Mouse (Mus musculus) limb, embryonic 10.5 days (tissue): Measurements from ENCODE around the gene Cenpn. TPM values are rescaled to one million over a fixed set of nuclear protein-coding genes. Genes with fewer than 3 reads are reported as not detected.

ENCODE experiments used
- DNase-seq: peaks from one replicate; pipeline ENCODE4 v3.0.0-alpha.2; 2017; ENCODE audit warnings: low spot score
- H3K27ac ChIP-seq: fragments of 300-500 bp; sonication (generic); 2 replicates; pipeline ENCODE4 v1.5.1; 2016; ENCODE audit warnings: mild to moderate bottlenecking
- H3K27me3 ChIP-seq: fragments of 300-500 bp; sonication (generic); 2 replicates; pipeline ENCODE4 v1.6.1; 2016; ENCODE audit warnings: low read depth, mild to moderate bottlenecking; ENCODE audit not compliant: poor library complexity, severe bottlenecking
- H3K36me3 ChIP-seq: fragments of 300-500 bp; sonication (generic); 2 replicates; pipeline ENCODE4 v1.6.1; 2016; ENCODE audit warnings: mild to moderate bottlenecking, moderate library complexity
- H3K4me1 ChIP-seq: fragments of 300-500 bp; sonication (generic); 2 replicates; pipeline ENCODE4 v1.6.1; 2016
- H3K4me3 ChIP-seq: fragments of 300-500 bp; sonication (generic); 2 replicates; pipeline ENCODE4 v1.5.1; 2016; ENCODE audit warnings: mild to moderate bottlenecking, moderate library complexity
- H3K9me3 ChIP-seq: fragments of 300-500 bp; sonication (generic); replicated peaks from 2 replicates; pipeline ENCODE4 v1.6.1; 2016; ENCODE audit warnings: mild to moderate bottlenecking
- WGBS: fragments of 180-500 bp; shearing (Covaris S2); methylation state at CpG from one replicate; pipeline ENCODE4 v1.1.7; 2016; 5-methylcytosine and 5-hydroxymethylcytosine counted together
- polyA plus RNA-seq: library from polyadenylated mRNA; unstranded; fragments of >200 nt; fragmentation: Nextera tagmentation; extraction: Ambion mirVana; gene quantifications from 2 replicates; pipeline ENCODE4 v1.2.1, GENCODE M21; 2016

Cenpn gene
- polyA plus RNA-seq, 1 experiment from 2014 or later: 62.6 TPM

- Histone ChIP-seq H3K9me3 (no peaks in the 10 kb centered on the region), H3K4me3 (no peak overlapping the region), H3K4me1 (peaks cover 23% of the 10 kb centered on the region), H3K36me3 (peaks cover 13% of the 10 kb centered on the region), H3K27ac (no peak overlapping the region), H3K27me3 (no peaks in the 10 kb centered on the region)
- WGBS: 93% methylated on average over 9 of the region's 9 CpGs
- DNase-seq: no peak
Observed at GRCm38 (mm10) chr8:116945169-116945910, 23.8 kb downstream of the Cenpn start.

DNA sequence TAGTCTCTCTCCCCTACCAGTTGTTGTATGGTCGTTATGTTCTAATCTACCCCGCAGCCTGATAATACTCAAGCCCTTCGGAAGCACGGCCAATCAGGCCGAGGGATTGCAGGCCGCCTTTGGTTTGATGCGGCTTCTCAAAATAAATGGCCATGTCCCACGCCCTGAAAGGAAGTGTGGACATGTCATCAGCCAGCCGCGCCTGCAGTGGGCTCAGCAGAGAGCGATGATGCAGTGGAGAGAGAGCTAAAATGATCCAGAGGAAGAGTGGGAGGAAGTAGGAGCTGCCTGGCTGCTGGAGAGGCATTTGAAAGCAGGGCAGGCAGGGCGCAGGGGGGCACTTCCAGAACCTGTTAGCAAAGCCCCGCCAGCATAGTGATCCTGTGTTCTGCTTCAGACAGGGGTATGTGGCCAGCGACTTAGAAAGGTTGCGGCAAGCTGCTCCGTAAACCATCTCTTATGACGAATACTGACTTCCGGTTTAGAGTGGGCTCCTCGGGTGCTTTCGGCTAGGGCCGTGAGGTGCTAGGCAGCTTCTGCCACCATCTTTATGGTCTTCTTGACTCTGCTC is 24.8 kb downstream of the Cenpn start:
- Histone ChIP-seq H3K27ac (no peak overlapping the region), H3K4me1 (peaks cover 23% of the 10 kb centered on the region)

DNA sequence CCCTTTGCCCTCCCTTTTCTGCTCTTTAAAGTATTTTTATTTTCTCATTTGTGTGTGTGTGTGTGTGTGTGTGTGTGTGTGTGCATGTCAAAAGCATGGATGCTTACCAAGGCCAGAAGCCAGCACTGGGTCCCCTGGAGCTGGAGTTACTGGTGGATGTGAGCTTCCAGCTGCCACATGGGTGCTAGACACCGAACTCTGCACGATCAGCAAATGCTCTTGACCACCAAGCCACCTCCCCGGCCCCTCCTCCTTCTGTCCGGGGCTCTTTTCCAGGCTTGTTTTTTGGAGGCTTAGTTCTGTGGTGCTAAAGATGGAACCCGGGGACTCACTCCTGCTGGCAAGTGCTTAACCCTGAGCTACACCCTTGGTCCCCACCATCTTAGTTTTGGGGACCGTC is 25.3 kb downstream of the Cenpn start:
- WGBS: 94% methylated on average over 6 of the region's 6 CpGs
- H3K27ac ChIP-seq: no peak overlapping the region
- no peaks in the 10 kb centered on the region for H3K9me3 ChIP-seq
- no peak overlapping the region for H3K4me3 ChIP-seq
- no peak for DNase-seq
- H3K36me3 ChIP-seq: peaks cover 3% of the 10 kb centered on the region; the same call in 1 of the 2 replicates
- no peaks in the 10 kb centered on the region for H3K27me3 ChIP-seq
- peaks cover 23% of the 10 kb centered on the region for H3K4me1 ChIP-seq

More for the DNA sequence above, 24.8 kb downstream of the Cenpn start:
- no peaks in the 10 kb centered on the region for H3K9me3 ChIP-seq
- peaks cover 4% of the 10 kb centered on the region; the same call in 1 of the 2 replicates for H3K36me3 ChIP-seq
- 86% methylated on average over 21 of the region's 21 CpGs for WGBS
- H3K4me3 ChIP-seq: no peak overlapping the region
- no peak for DNase-seq
- H3K27me3 ChIP-seq: no peaks in the 10 kb centered on the region

DNA sequence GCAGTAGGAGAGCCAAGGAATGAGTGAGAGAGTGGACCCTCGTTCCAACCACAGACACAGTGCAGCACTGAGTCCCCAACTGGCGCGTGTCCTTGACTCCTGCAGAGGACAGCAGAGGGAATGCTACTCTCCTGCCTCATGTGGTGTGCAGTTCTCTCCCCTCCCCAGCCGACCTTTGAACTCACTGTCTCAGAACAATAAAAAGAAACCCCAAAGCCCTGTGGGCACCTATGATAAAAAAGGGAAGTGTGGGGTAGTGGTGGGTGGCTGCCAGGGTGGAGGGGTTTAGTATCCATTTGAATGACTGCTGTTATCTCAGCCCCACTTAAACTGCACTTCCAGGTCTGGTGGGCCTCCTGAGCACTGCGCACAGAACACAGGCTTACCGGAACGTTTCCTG is 26.1 kb downstream of the Cenpn start:
- DNase-seq: no peak
- Histone ChIP-seq H3K9me3 (no peaks in the 10 kb centered on the region), H3K4me3 (no peak overlapping the region), H3K36me3 (peaks cover 3% of the 10 kb centered on the region; the same call in 1 of the 2 replicates), H3K27me3 (no peaks in the 10 kb centered on the region), H3K4me1 (peaks cover 23% of the 10 kb centered on the region), H3K27ac (no peak overlapping the region)
- WGBS: 85% methylated on average over 7 of the region's 7 CpGs

DNA sequence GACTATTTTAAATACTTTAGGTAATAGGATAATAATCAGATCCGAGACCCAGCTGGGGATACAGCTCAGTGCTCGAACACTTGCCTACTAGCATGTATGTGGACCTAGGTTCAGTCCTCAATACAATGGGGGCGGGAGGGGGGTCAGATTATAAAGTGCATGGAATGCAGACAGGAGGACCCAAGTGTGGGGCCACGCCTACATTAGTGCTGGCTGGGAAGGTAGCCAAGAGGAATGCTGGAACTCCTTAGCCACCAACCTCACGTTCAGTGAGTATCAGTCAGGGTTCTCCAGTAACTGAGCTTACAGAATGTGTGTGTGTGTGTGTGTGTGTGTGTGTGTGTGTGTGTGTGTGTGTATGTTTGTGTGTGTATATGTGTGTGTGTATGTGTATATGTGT is 29.8 kb downstream of the Cenpn start:
- peaks cover 3% of the 10 kb centered on the region for H3K4me1 ChIP-seq
- no peak overlapping the region for H3K4me3 ChIP-seq
- DNase-seq: no peak
- no peaks in the 10 kb centered on the region for H3K27me3 ChIP-seq
- 87% methylated on average over 5 of the region's 5 CpGs for WGBS
- H3K27ac ChIP-seq: no peak overlapping the region
- no peaks in the 10 kb centered on the region for H3K9me3 ChIP-seq
- peaks cover 37% of the 10 kb centered on the region for H3K36me3 ChIP-seq

DNA sequence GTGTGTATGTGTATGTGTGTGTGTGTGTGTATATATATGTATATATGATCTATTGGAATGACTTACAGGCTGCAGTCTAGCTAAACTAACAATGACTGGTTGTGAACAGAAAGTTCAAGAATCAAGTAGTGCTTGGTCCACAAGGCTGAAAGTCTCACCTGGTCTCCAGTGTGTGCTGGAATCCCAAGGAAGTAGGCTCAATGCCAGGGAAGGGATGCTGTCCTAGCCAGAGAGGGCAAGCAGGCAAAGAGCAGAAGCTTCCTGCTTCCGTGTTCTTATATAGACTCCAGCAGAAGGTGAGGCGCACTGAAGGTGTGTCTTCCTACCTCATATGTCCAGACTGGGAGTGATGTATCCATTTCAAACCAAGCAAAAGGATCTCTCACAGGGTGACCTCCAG is 30.2 kb downstream of the Cenpn start:
- Histone ChIP-seq H3K27ac (no peak overlapping the region), H3K4me1 (no peaks in the 10 kb centered on the region), H3K27me3 (no peaks in the 10 kb centered on the region), H3K9me3 (no peaks in the 10 kb centered on the region), H3K4me3 (no peak overlapping the region), H3K36me3 (peaks cover 41% of the 10 kb centered on the region)
- no peak for DNase-seq
- WGBS: 95% methylated on average over 2 of the region's 2 CpGs

GRCm38 (mm10) chr8:116952428-116952827 is 30.9 kb downstream of the Cenpn start:
- Histone ChIP-seq H3K4me3 (no peak overlapping the region), H3K9me3 (no peaks in the 10 kb centered on the region), H3K27ac (no peak overlapping the region), H3K36me3 (peaks cover 47% of the 10 kb centered on the region), H3K4me1 (no peaks in the 10 kb centered on the region), H3K27me3 (no peaks in the 10 kb centered on the region)
- DNase-seq: no peak
- WGBS: 89% methylated on average over 8 of the region's 8 CpGs

GRCm38 (mm10) chr8:116954415-116954814 is 32.9 kb downstream of the Cenpn start:
- no peaks in the 10 kb centered on the region for H3K9me3 ChIP-seq
- no peaks in the 10 kb centered on the region for H3K4me1 ChIP-seq
- no peak for DNase-seq
- 94% methylated on average over 9 of the region's 9 CpGs for WGBS
- H3K4me3 ChIP-seq: no peak overlapping the region
- H3K27ac ChIP-seq: no peak overlapping the region
- no peaks in the 10 kb centered on the region for H3K27me3 ChIP-seq
- peaks cover 67% of the 10 kb centered on the region for H3K36me3 ChIP-seq

DNA sequence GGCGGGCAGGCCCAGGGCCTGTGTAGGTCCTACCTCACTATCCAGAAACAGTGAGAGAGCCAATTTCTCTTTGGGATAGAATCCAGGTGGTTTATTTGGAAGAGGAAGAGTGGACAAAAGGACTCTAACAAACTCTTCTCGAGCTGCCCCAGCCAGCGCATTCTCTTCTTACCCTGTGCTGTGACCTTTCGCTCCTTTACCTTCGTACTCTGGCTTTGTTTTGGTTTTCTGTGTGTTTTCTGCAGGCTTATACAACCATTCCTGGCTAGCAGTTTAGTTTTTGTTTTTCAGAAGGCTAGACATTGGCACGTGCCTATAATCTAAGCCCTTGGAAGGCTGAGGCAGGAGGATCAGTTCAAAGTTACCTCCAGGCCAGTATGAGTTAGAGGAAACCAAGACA is 48.0 kb downstream of the Cenpn start:
- Histone ChIP-seq H3K27ac (no peak overlapping the region), H3K36me3 (no peaks in the 10 kb centered on the region), H3K9me3 (no peaks in the 10 kb centered on the region), H3K4me3 (no peak overlapping the region), H3K27me3 (no peaks in the 10 kb centered on the region), H3K4me1 (no peaks in the 10 kb centered on the region)
- WGBS: 89% methylated on average over 6 of the region's 6 CpGs
- DNase-seq: no peak

- Histone ChIP-seq H3K27me3 (no peaks in the 10 kb centered on the region), H3K4me1 (peaks cover 28% of the 10 kb centered on the region), H3K4me3 (no peak overlapping the region), H3K36me3 (no peaks in the 10 kb centered on the region), H3K9me3 (no peaks in the 10 kb centered on the region), H3K27ac (no peak overlapping the region)
- no peak for DNase-seq
- WGBS: 40% methylated on average over 5 of the region's 5 CpGs
Observed at GRCm38 (mm10) chr8:116975066-116975465, 53.5 kb downstream of the Cenpn start.

- Histone ChIP-seq H3K4me3 (no peak overlapping the region), H3K4me1 (peaks cover 28% of the 10 kb centered on the region), H3K27ac (no peak overlapping the region), H3K27me3 (no peaks in the 10 kb centered on the region), H3K9me3 (no peaks in the 10 kb centered on the region), H3K36me3 (no peaks in the 10 kb centered on the region)
- WGBS: 68% methylated on average over 5 of the region's 5 CpGs
- no peak for DNase-seq
Observed at GRCm38 (mm10) chr8:116975606-116976005, 54.1 kb downstream of the Cenpn start.

DNA sequence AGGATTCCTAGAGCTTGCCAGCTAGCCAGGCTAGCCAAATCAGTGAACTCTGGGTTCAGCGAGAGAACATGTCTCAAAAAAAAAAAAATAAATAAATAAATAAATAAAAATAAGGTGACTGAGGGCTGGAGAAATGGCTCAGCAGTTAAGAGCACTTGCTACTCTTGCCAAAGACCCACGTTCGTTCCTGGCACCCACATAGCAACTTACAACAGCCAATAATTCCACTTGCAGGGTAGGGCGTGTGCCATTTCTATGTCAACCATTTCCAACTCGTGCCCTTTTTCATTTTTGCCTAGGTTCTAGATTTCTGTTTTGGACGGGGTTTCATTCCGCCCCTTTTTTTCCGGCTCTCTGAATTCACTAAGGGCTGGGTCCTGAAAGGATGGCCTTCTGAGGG is 56.5 kb downstream of the Cenpn start:
- no peaks in the 10 kb centered on the region for H3K27me3 ChIP-seq
- no peaks in the 10 kb centered on the region for H3K9me3 ChIP-seq
- H3K27ac ChIP-seq: peak overlapping the region; percentile 77
- H3K36me3 ChIP-seq: peaks cover 19% of the 10 kb centered on the region
- peaks cover 28% of the 10 kb centered on the region for H3K4me1 ChIP-seq
- 46% methylated on average over 8 of the region's 8 CpGs for WGBS
- DNase-seq: no peak
- peak overlapping the region; percentile 92 for H3K4me3 ChIP-seq

- H3K36me3 ChIP-seq: peaks cover 26% of the 10 kb centered on the region
- H3K4me3 ChIP-seq: peak within 1 kb of the TSS; percentile 92
- DNase-seq: peak; percentile 98
- no peaks in the 10 kb centered on the region for H3K9me3 ChIP-seq
- H3K4me1 ChIP-seq: peaks cover 28% of the 10 kb centered on the region
- no peaks in the 10 kb centered on the region for H3K27me3 ChIP-seq
- H3K27ac ChIP-seq: peak within 1 kb of the TSS; percentile 77
- under 1% methylated on average over 46 of the region's 46 CpGs for WGBS
Observed at GRCm38 (mm10) chr8:116978631-116979256, 57.2 kb downstream of the Cenpn start, which contains the start of gene 1700030J22Rik. Gene 1700030J22Rik, minus strand, starts transcription at chr8:116978959.
